Mouse (Mus musculus): ENCODE results near the gene Mxi1.
A peak's percentile ranks its signal among the peaks of the same experiment; 100 is the strongest.

Gene Mxi1

DNA sequence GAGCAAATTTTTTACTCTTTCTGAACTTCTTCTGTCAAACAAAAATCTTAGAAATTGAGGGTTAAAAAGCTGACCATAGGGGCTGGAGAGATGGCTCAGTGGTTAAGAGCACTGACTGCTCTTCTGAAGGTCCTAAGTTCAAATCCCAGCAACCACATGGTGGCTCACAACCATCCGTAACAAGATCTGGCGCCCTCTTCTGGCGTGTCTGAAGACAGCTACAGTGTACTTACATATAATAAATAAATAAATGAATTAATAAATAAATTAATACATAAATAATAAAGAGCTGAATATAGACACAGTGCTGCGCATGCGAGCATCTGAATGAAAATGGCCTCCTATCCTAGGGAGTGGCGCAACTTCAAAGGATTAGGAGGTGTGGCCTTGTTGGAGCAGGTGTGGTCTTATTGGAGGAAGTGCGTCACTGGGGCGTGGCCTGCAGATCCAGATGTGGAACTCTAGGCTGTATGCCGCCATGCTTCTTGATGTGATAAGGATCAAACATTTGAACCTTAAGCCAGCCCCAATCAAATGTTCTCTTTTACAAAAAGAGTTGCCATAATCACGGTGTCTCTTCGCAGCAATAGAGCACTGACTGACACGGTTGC lies 12.2 kb downstream of the Mxi1 start:
- DNase-seq (ENCODE audit: low spot score in 2 of 2), result no peak

- no peak for DNase-seq (ENCODE audit: low spot score in 2 of 2)
Observed at GRCm38 (mm10) chr19:53324866-53325265, 14.5 kb downstream of the Mxi1 start.

GRCm38 (mm10) chr19:53325578-53326295 lies 15.4 kb downstream of the Mxi1 start:
- DNase-seq (ENCODE audit: low spot score in 2 of 2), result peak in 1 of 2 experiments; percentile 45

DNA sequence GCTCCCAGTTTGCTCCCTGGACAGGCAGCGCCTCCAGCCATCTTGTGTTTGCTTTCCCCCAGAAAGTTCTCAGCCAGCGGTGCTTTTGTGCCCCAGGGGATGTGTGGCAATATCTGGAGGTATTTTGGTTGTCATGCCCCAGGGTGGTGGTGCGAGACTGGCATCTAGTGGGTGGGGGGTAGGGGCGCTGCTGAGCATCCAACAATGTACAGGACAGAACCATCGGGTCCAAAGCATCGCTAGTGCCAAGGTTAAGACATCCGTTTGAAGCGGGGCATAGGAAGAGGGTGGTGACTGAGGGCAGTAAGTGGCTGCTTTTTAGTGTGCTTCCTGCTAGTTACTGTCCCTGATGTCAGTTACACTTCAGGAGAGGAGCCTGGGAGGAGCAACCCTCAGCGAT lies 17.8 kb downstream of the Mxi1 start:
- DNase-seq (ENCODE audit: low spot score in 2 of 2), result no peak

DNA sequence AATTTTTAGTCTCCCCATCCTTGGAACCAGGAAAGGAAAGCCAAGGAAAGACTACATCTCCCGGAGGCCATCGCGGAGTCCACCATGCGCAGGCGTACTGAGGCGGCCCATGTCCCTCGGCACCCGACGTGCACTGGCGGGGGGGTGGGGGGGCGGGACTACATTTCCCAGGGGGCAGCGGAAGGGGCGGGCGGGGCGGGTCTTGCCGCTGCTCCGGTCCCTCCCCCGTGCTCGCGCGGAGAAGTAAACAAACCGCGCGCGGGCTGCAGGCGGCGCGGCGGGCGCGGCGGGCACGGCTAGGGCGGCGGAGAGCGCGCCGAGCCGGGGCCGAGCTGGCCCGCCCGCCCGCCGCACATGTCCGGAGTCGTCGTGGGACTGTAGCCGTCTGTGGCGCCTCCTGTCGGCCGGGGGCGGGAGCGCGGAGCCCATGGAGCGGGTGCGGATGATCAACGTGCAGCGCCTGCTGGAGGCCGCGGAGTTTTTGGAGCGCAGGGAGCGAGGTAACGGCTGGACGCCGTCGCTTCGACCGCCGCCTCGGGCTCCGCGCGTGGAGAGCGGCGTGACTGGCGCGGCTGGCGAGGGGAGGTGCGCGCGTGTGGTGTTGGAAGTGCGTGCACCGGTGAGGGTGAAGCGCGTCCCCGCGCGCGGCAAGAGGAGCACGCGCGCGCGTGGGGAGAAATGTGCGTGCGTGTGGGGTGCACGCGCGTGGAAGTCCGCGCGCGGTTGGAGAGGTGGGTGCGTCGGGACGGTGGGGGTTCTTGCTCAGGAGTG lies 19.1 kb downstream of the Mxi1 start:
- peak; percentile 84 to 91 for DNase-seq (ENCODE audit: low spot score in 2 of 2)

DNA sequence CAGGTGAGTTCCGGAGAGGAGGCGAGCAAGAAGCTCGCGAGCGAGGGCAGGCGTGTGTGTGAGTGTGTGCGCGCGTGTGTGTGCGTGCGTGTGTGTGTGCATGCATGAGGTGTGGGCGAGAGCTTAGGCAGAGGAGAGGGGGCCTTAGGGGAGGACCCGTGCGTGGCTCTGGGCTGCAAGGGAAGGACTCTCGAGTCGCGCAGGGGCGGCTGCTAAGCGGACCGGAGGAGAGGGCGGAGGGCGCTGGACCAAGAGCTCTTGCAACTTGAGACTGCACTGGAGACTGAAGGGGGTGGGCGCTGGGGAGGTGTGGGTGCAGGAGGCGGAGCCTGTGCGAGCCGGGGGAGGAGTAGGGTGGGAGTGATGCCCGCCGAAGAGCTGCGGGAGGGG lies 19.7 kb downstream of the Mxi1 start:
- DNase-seq (ENCODE audit: low spot score in 2 of 2), result peak; percentile 60 to 76

- DNase-seq (ENCODE audit: low spot score in 2 of 2), result no peak
Observed at GRCm38 (mm10) chr19:53331882-53332500, 21.7 kb downstream of the Mxi1 start.

DNA sequence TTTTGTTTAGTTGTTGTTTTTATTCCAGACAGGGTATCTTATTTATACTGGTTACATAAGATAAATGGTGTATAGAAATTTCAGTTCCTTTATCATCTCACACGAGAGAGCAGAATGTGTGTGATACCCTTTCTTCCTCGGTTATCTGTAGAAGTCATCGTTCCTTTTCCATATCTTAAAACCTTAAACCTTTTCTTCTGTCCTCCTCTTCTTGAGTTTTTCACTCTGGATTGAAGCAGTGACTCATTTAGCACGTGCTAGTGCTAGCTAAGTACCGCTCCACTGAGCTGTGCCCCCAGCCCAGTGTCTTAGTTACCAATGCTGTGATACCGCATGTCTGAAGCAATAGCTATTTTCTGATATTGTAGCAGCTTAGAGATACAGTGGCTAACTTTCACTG lies 23.4 kb downstream of the Mxi1 start:
- DNase-seq (ENCODE audit: low spot score in 2 of 2), result no peak

GRCm38 (mm10) chr19:53335241-53335640 lies 24.9 kb downstream of the Mxi1 start:
- DNase-seq (ENCODE audit: low spot score in 2 of 2), result no peak

- no peak for DNase-seq (ENCODE audit: low spot score in 2 of 2)
Observed at GRCm38 (mm10) chr19:53340423-53340822, 30.1 kb downstream of the Mxi1 start.

DNA sequence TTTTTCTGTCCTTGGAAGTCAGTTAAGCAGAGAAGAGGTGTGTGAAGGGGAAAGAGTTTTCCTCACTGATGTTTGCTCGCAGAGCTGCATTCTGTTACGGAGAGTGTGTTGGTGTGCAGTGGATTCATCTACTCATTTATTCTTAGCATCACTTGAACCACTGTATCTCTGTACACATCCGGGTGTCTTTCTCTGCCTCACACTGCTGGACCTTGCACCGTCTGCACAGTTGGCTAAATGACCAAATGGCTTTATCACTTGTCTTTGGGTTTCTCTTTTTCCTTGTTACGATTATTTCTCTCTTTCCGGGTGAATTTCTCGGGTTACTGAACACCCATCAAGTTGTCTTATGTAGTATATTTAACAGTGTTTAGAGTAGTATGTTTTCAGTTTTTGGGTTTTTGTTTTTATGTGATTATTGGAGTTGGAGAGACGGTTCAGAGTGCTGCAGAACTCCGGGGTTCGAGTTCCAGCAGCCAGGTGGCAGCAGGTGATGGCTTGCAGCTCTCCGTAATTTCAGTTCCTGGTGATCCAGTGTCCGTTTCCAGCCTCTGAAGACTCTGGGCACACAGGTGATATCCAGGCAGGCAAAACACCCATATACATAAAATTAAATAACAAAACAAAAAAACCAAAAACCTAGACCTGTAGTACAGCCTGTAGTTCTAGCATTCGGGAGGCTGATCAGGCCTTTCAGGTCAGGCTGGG lies 33.0 kb downstream of the Mxi1 start:
- DNase-seq (ENCODE audit: low spot score in 2 of 2), result no peak

DNA sequence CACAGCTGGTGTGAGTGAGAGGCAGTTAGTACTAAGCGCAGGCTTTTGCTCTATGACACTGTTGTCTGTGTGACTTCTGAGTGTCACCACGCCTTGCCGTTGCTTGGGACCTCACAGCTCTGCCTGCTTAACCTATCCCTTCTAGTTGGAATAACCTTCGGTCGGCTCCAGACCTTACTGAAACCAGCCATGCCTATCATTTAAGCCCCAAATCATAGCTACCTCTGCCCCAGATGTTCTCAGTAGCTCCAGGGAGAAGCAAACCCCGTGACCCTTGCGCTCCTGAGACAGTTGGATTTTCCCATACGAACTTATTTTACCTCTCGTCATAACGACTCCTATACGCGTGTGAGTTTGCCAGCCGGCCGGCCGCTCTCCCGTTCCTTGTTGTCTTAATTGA lies 33.7 kb downstream of the Mxi1 start:
- DNase-seq (ENCODE audit: low spot score in 2 of 2), result no peak

DNA sequence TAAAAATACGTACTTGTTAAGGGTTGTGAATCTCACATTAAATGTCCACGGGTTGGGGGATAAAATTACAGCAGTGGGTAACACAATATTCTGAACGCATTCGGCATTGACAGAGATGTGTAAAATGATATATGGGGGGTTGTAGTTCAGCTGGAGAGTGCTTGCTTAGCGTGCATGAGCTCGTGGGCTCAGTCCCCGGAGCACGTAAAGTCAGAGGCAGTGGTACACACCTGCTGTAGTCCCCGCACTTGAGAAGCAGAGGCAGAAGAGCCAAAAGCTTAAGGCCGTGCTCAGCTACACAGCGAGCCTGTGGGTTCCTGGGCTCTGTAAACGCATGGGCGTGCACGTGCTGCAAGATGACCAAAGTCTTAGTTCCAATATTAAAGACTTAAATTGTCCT lies 35.4 kb downstream of the Mxi1 start:
- DNase-seq (ENCODE audit: low spot score in 2 of 2), result no peak

DNA sequence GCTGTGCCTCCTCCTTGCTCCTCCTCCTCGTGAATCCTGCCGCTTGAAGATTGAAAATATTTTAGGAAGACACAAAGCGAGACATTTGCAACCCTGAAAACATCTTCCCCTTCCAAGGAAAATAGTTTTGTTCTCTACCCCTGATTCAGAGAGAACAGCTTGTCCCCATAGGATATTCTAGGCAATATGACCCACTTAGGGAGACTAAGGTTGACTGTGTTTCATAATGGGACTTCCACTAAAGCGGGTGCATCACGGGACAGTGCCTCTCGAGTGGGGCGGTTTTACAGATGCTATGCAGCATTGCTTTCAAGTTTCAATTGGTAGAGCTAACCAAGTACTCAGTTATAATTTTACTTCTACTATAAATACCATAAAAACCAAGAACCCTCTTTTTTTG lies 43.5 kb downstream of the Mxi1 start:
- no peak for DNase-seq (ENCODE audit: low spot score in 2 of 2)

DNA sequence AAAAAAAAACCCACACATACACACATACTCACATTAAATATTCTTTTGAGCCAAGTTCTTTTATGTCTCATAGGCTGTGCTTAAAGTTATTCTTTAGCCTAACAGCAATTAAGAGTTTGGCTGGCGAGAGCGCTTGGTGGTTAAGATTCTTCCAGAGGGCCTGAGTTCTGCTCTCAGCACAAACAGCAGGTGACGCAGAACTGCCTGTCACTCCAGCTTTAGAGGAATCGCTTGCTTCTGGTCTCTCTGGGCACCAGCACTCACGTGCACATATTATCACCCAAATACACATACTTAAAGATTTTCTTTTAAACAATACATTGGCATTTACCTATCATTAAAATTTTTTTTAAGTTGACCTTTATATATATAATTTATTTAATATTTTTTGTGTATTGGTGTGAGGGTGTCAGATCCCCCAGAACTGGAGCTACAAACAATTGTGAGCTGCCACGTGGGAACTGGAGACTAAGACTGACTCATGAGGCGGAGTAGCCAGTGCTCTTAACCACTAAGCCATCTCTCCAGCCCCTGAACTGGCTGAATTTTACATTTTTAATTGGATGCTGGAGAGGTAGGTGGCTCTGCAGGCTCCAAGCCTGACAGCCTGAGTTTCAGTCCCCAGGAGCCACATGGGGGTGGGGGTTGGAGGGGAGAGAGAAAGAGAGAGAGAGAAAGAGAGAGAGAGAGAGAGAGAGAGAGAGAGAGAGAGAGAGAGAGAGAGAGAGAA lies 44.1 kb downstream of the Mxi1 start:
- DNase-seq (ENCODE audit: low spot score in 2 of 2), result no peak

GRCm38 (mm10) chr19:53355065-53355464 lies 44.7 kb downstream of the Mxi1 start:
- DNase-seq (ENCODE audit: low spot score in 2 of 2), result no peak

GRCm38 (mm10) chr19:53359160-53360033 lies 49.1 kb downstream of the Mxi1 start:
- peak in 1 of 2 experiments; percentile 31 for DNase-seq (ENCODE audit: low spot score in 2 of 2)

DNA sequence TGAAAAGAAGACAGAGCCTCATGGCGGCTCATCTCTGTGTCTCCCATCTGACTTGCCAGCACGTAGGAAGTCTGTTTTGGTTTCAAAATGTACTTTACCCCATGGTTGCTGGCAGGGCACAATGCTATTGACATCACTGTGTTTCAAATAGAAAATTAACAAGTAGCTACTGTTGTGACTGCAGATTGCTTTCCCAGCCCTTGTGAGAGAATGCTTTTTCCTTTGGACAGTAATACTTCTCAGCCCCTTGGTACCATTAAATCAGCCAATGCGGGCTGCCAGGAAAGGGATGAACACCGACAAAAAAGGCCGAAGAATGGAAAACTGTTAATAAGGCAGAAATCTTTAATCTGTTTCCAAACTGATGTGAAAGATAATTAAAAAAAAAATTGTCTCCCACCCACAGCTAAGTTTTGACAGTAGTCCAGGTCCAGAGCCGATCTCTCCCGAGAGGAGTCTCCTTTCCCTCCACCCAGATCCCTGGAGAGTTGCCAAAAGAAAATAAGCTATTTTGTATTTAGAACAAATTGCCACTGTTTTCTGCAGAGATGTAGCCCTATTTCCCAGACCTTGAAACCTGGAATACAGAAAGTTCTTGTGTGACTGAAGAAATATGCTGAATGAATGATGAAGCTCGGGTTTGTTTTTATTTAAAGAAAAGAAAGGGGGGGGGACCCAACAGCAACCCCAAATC lies 50.1 kb downstream of the Mxi1 start:
- DNase-seq (ENCODE audit: low spot score in 2 of 2), result no peak

GRCm38 (mm10) chr19:53362967-53363366 lies 52.6 kb downstream of the Mxi1 start:
- DNase-seq (ENCODE audit: low spot score in 2 of 2), result no peak

- DNase-seq (ENCODE audit: low spot score in 2 of 2), result no peak
Observed at GRCm38 (mm10) chr19:53364551-53364950, 54.2 kb downstream of the Mxi1 start.

Measured in urinary bladder, postnatal 36 days (tissue).